Mouse (Mus musculus) CH12.LX (cell line): ENCODE measurements around the gene Ttc23l. TPM values are rescaled to one million over a fixed set of nuclear protein-coding genes. Genes with fewer than 3 reads are reported as not detected.
A peak's percentile ranks its signal among the peaks of the same experiment; 100 is the strongest.

Source experiments
- DNase-seq: peaks from one replicate; pipeline ENCODE4 v3.0.0-alpha.2; 2013; ENCODE audit errors: extremely low read depth
- H3K27ac ChIP-seq: 2 replicates; pipeline ENCODE4 v1.5.1; 2012; ENCODE audit warnings: low read depth, mild to moderate bottlenecking, control low read depth, moderate library complexity; ENCODE audit not compliant: insufficient read depth
- H3K27me3 ChIP-seq: replicated peaks from 2 replicates; pipeline ENCODE3; 2012; ENCODE audit warnings: inconsistent platforms
- H3K36me3 ChIP-seq, 2 experiments: replicated peaks in 1 of 2; 2 replicates each; pipeline versions ENCODE3 to v1.6.1; 2012; ENCODE audit warnings: inconsistent platforms in 1 of 2, low read length in 1 of 2, mild to moderate bottlenecking in 1 of 2, mixed read lengths in 1 of 2, moderate library complexity in 1 of 2; ENCODE audit not compliant: control insufficient read depth in 1 of 2, insufficient read depth in 1 of 2
- H3K4me1 ChIP-seq, 2 experiments: 2 replicates each; pipeline ENCODE4 v1.6.1; 2012; ENCODE audit warnings: inconsistent platforms in 1 of 2, moderate library complexity in 1 of 2; ENCODE audit not compliant: insufficient read depth in 2 of 2, control insufficient read depth in 1 of 2
- H3K4me2 ChIP-seq: 2 replicates; pipeline ENCODE4 v1.6.1; 2012; ENCODE audit warnings: low read depth, mild to moderate bottlenecking, control low read depth; ENCODE audit not compliant: poor library complexity, insufficient read depth, severe bottlenecking
- H3K4me3 ChIP-seq, 3 experiments: fragments of 150-350 bp in 1 of 3; sonication (generic) in 1 of 3; replicated peaks in 1 of 3; 2 replicates each; pipeline versions ENCODE3 to v1.5.1; 2011 to 2012; ENCODE audit warnings: low read depth in 2 of 3, low read length in 2 of 3, mild to moderate bottlenecking in 2 of 3, moderate library complexity in 2 of 3, control low read depth in 1 of 3, improper control_type of control experiment in 1 of 3, inconsistent platforms in 1 of 3, mixed read lengths in 1 of 3; ENCODE audit not compliant: poor library complexity in 1 of 3
- H3K79me2 ChIP-seq: replicated peaks from 2 replicates; pipeline ENCODE4 v1.6.1; 2012; ENCODE audit warnings: mild to moderate bottlenecking, moderate library complexity; ENCODE audit not compliant: control insufficient read depth, poor library complexity, insufficient read depth, severe bottlenecking; ENCODE audit errors: extremely low read depth
- H3K9ac ChIP-seq: 2 replicates; pipeline ENCODE4 v1.6.1; 2012; ENCODE audit warnings: low read depth, mild to moderate bottlenecking, control low read depth, moderate library complexity; ENCODE audit not compliant: insufficient read depth
- H3K9me3 ChIP-seq: replicated peaks from 2 replicates; pipeline ENCODE3; 2012; ENCODE audit warnings: low read length, inconsistent platforms, mixed read lengths
- BHLHE40 ChIP-seq: IDR thresholded peaks from 2 replicates; pipeline ENCODE4 v1.6.1; 2011; ENCODE audit warnings: mild to moderate bottlenecking, low read depth, low read length, improper control_type of control experiment
- CHD1 ChIP-seq: IDR thresholded peaks from 2 replicates; pipeline ENCODE4 v1.6.1; 2012; ENCODE audit warnings: low read depth, low read length, improper control_type of control experiment, inconsistent platforms
- CHD2 ChIP-seq: IDR thresholded peaks from 2 replicates; pipeline ENCODE4 v1.6.1; 2011; ENCODE audit warnings: low read length, improper control_type of control experiment
- CTCF ChIP-seq, 2 experiments: IDR thresholded peaks in 1 of 2; conservative IDR thresholded peaks in 1 of 2; 2 replicates each; pipeline ENCODE4 v1.5.1; 2011 to 2012; ENCODE audit warnings: low read depth in 2 of 2, low read length in 2 of 2, improper control_type of control experiment in 1 of 2, inconsistent platforms in 1 of 2, mild to moderate bottlenecking in 1 of 2, moderate library complexity in 1 of 2
- E2F4 ChIP-seq: IDR thresholded peaks from 2 replicates; pipeline ENCODE4 v1.6.1; 2011; ENCODE audit warnings: low read depth, low read length, improper control_type of control experiment; ENCODE audit not compliant: insufficient replicate concordance
- ELF1 ChIP-seq: IDR thresholded peaks from 2 replicates; pipeline ENCODE4 v1.6.1; 2014; ENCODE audit warnings: low read depth, mild to moderate bottlenecking, inconsistent platforms, low read length, improper control_type of control experiment
- EP300 ChIP-seq: IDR thresholded peaks from 2 replicates; pipeline ENCODE4 v1.6.1; 2011; ENCODE audit warnings: low read length, improper control_type of control experiment
- ETS1 ChIP-seq: conservative IDR thresholded peaks from 2 replicates; pipeline ENCODE4 v1.6.1; 2012; ENCODE audit warnings: low read depth, mild to moderate bottlenecking, inconsistent platforms, low read length, improper control_type of control experiment, moderate library complexity
- GABPA ChIP-seq: IDR thresholded peaks from 2 replicates; pipeline ENCODE4 v1.6.1; 2012; ENCODE audit warnings: low read depth, low read length, improper control_type of control experiment, inconsistent platforms; ENCODE audit not compliant: insufficient replicate concordance
- IRF4 ChIP-seq: IDR thresholded peaks from 2 replicates; pipeline ENCODE4 v1.6.1; 2014; ENCODE audit warnings: low read depth, mild to moderate bottlenecking, inconsistent platforms, low read length, improper control_type of control experiment
- JUN ChIP-seq: IDR thresholded peaks from 2 replicates; pipeline ENCODE4 v1.6.1; 2011; ENCODE audit warnings: low read depth, mild to moderate bottlenecking, low read length, improper control_type of control experiment, moderate library complexity; ENCODE audit not compliant: insufficient read depth
- JUND ChIP-seq: conservative IDR thresholded peaks from 2 replicates; pipeline ENCODE4 v1.6.1; 2011; ENCODE audit warnings: low read depth, low read length, improper control_type of control experiment
- KAT2A ChIP-seq: IDR thresholded peaks from 2 replicates; pipeline ENCODE4 v1.6.1; 2012; ENCODE audit warnings: low read length, improper control_type of control experiment, inconsistent platforms; ENCODE audit not compliant: insufficient replicate concordance
- MAX ChIP-seq: IDR thresholded peaks from 2 replicates; pipeline ENCODE4 v1.6.1; 2011; ENCODE audit warnings: low read length, improper control_type of control experiment
- MEF2A ChIP-seq: IDR thresholded peaks from 2 replicates; pipeline ENCODE4 v1.6.1; 2014; ENCODE audit warnings: low read depth, mild to moderate bottlenecking, inconsistent platforms, low read length, improper control_type of control experiment, borderline replicate concordance
- MXI1 ChIP-seq: IDR thresholded peaks from 2 replicates; pipeline ENCODE4 v1.6.1; 2011; ENCODE audit warnings: mild to moderate bottlenecking, low read depth, low read length, improper control_type of control experiment
- NELFE ChIP-seq: IDR thresholded peaks from 2 replicates; pipeline ENCODE4 v1.6.1; 2011; ENCODE audit warnings: low read depth, low read length, improper control_type of control experiment
- NRF1 ChIP-seq: IDR thresholded peaks from 2 replicates; pipeline ENCODE4 v1.6.1; 2014; ENCODE audit warnings: low read depth, mild to moderate bottlenecking, inconsistent platforms, low read length, improper control_type of control experiment, moderate library complexity
- PAX5 ChIP-seq: IDR thresholded peaks from 2 replicates; pipeline ENCODE4 v1.6.1; 2012; ENCODE audit warnings: low read length, inconsistent platforms, mixed read lengths
- POLR2AphosphoS2 ChIP-seq: IDR thresholded peaks from 2 replicates; pipeline ENCODE4 v1.6.1; 2011; ENCODE audit warnings: low read depth, low read length, improper control_type of control experiment
- RAD21 ChIP-seq: IDR thresholded peaks from 2 replicates; pipeline ENCODE4 v1.6.1; 2011; ENCODE audit warnings: low read depth, mild to moderate bottlenecking, low read length, improper control_type of control experiment, moderate library complexity
- SIN3A ChIP-seq: IDR thresholded peaks from 2 replicates; pipeline ENCODE4 v1.6.1; 2012; ENCODE audit warnings: low read length, improper control_type of control experiment, inconsistent platforms
- SMC3 ChIP-seq: IDR thresholded peaks from 2 replicates; pipeline ENCODE4 v1.6.1; 2011; ENCODE audit warnings: low read depth, low read length, improper control_type of control experiment
- TBP ChIP-seq: conservative IDR thresholded peaks from 2 replicates; pipeline ENCODE4 v1.6.1; 2011; ENCODE audit warnings: low read depth, low read length, improper control_type of control experiment
- TCF12 ChIP-seq: IDR thresholded peaks from 2 replicates; pipeline ENCODE4 v1.6.1; 2014; ENCODE audit warnings: low read depth, mild to moderate bottlenecking, inconsistent platforms, low read length, improper control_type of control experiment
- UBTF ChIP-seq: IDR thresholded peaks from 2 replicates; pipeline ENCODE4 v1.6.1; 2012; ENCODE audit warnings: low read depth, mild to moderate bottlenecking, inconsistent platforms, low read length, improper control_type of control experiment, moderate library complexity
- USF1 ChIP-seq: IDR thresholded peaks from 2 replicates; pipeline ENCODE4 v1.6.1; 2014; ENCODE audit warnings: low read depth, mild to moderate bottlenecking, inconsistent platforms, low read length, improper control_type of control experiment
- USF2 ChIP-seq: conservative IDR thresholded peaks from 2 replicates; pipeline ENCODE4 v1.6.1; 2011; ENCODE audit warnings: low read depth, low read length, improper control_type of control experiment
- ZC3H11A ChIP-seq: IDR thresholded peaks from 2 replicates; pipeline ENCODE4 v1.6.1; 2012; ENCODE audit warnings: low read depth, mild to moderate bottlenecking, inconsistent platforms, low read length, improper control_type of control experiment
- ZMIZ1 ChIP-seq: IDR thresholded peaks from 2 replicates; pipeline ENCODE4 v1.6.1; 2012; ENCODE audit warnings: low read depth, mild to moderate bottlenecking, inconsistent platforms, low read length, improper control_type of control experiment
- ZNF384 ChIP-seq: IDR thresholded peaks from 2 replicates; pipeline ENCODE4 v1.6.1; 2012; ENCODE audit warnings: low read depth, low read length, improper control_type of control experiment, inconsistent platforms
- dilution Hi-C: fragments of 300-500 bp; cut with MboI; formaldehyde crosslinking; loops from 2 replicates; pipeline ENCODE4 v1.14.3; 2020; ENCODE audit warnings: low sequenced_read_pairs; ENCODE audit not compliant: extremely low pct_unique_long_range_greater_than_20kb, extremely low pct_ligation_motif_present
- in situ Hi-C: fragments of 300-500 bp; cut with MboI; formaldehyde crosslinking; loops from 3 replicates; pipeline ENCODE4 v1.14.3; 2019; ENCODE audit warnings: low sequenced_read_pairs, low pct_ligation_motif_present, low pct_unique_long_range_greater_than_20kb, mixed read lengths
- polyA plus RNA-seq: library from polyadenylated mRNA; unstranded; fragments of >175 nt; gene quantifications from 2 replicates; pipeline ENCODE4 v1.2.1, GENCODE M21; 2012; ENCODE audit warnings: low read depth; ENCODE audit not compliant: insufficient read length
- total RNA-seq, 2 experiments: library from RNA; depleted of rRNA; stranded (reverse); fragments of 300-350 nt in 1 of 2; fragments of >200 nt in 1 of 2; gene quantifications; 2 replicates each; pipeline ENCODE4 v1.2.3; 2012 to 2014

Gene Ttc23l
- total and polyA plus RNA-seq, 3 experiments = 0.15 to 0.31 TPM; not detected in 1

DNA sequence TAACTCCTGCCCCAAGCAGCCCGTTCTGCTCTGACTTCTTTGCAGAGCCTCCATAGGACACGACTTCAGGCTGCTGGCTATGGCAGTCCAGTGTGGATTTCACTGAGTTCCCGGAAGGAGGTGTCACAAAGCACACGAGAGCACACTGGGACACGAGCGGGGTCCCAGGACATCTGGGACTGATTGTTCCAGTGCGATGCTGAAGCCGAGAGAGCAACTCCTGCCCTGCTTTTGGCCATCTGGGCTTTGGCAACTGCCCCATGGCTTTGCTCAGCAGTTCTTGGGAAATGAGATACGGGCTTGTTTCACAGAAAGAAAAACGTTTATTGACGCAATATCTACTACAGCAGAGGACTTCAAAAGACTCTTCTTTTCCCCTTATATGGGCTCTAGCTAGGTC is 52.4 kb downstream of the Ttc23l start:
- Histone ChIP-seq H3K79me2 (no peaks in the 10 kb centered on the region), H3K9ac (no peak overlapping the region), H3K4me2 (no peak overlapping the region), H3K36me3 (no peaks in the 10 kb centered on the region), H3K9me3 (no peaks in the 10 kb centered on the region), H3K4me1 (no peaks in the 10 kb centered on the region), H3K4me3 (no peak overlapping the region), H3K27me3 (no peaks in the 10 kb centered on the region), H3K27ac (no peak overlapping the region)
- DNase-seq = no peak
- in situ Hi-C loops (no loop called here), dilution Hi-C loops (no loop called here)
- TF ChIP-seq SIN3A (no peak), PAX5 (no peak), ZNF384 (no peak), CHD1 (no peak), POLR2AphosphoS2 (no peak), UBTF (no peak), ETS1 (no peak), CTCF (conservative IDR thresholded peaks at IDR 0.05 in 1 of 2, IDR thresholded peaks at IDR 0.05 in 1 of 2; ENCODE audit: low read depth in 2 of 2, low read length in 2 of 2) (no peak)

DNA sequence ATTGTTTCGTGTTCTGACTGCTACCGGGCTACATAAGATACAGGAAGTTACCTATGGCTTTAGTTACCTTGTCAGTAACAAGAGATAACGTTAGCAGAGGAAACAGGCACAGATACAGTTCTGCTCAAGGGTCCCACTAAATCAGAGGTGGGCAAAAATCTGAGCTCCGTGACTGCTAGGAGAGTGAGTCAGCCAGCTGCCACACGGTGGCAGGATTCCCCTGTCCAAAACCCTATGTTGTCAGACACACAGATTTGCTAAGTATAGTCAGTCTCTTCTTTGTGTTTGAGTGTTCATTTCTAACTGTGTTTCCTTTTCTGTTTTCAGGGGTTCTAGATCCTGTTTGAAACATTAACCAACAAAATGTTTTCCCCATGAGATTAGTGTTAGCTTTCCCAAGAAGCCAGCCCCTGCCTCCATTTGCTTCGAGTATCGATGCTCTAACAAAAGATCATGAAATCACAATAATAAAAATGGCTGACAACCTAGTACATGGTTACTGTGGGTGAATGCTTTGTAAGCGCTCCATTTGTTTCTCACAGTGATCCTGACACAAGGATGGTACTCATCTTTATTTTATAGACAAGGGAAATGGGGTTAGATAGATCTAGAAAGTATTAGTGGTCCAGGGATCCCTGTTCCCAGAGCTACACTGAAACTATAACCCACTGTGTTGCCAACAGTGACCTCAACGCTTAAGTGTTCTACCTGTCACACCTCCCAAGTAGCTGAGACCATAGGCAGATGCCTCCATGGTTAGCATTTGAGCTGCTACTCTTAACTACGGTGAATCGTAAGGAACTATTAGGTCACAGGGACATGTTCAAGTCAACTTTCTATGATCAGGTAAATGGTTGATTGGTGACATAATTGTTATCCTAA is 57.4 kb downstream of the Ttc23l start:
- Histone ChIP-seq H3K4me2 (no peak overlapping the region), H3K36me3 (peaks cover 4 to 20% of the 10 kb centered on the region in 2 experiments), H3K27me3 (no peaks in the 10 kb centered on the region), H3K9me3 (no peaks in the 10 kb centered on the region), H3K27ac (no peak overlapping the region), H3K79me2 (no peaks in the 10 kb centered on the region), H3K9ac (no peak overlapping the region), H3K4me3 (no peak overlapping the region), H3K4me1 (no peaks in the 10 kb centered on the region)
- dilution Hi-C loops (no loop called here), in situ Hi-C loops (loop anchor here (5.0 kb wide), 1 partner anchor 401 kb away; no protein-coding TSS in a partner anchor)
- DNase-seq = peak; percentile 50
- TF ChIP-seq NRF1 = no peak
- peak; percentile 62 to 88; a peak in 3 of 4 replicates for TF ChIP-seq CTCF (conservative IDR thresholded peaks at IDR 0.05 in 1 of 2, IDR thresholded peaks at IDR 0.05 in 1 of 2; ENCODE audit: low read depth in 2 of 2, low read length in 2 of 2)
- TF ChIP-seq SIN3A = no peak
- TF ChIP-seq MAX = no peak
- no peak for TF ChIP-seq NELFE
- TF ChIP-seq KAT2A = no peak
- peak; percentile 38 for TF ChIP-seq ZC3H11A
- peak; percentile 89 for TF ChIP-seq RAD21
- TF ChIP-seq ETS1 = no peak
- TF ChIP-seq JUND = no peak
- no peak for TF ChIP-seq IRF4
- TF ChIP-seq MXI1 = no peak
- TF ChIP-seq ELF1 = no peak
- no peak for TF ChIP-seq POLR2AphosphoS2
- no peak for TF ChIP-seq BHLHE40
- TF ChIP-seq E2F4 = no peak
- TF ChIP-seq JUN = no peak
- TF ChIP-seq EP300 = no peak
- TF ChIP-seq ZMIZ1 = no peak
- no peak for TF ChIP-seq UBTF
- TF ChIP-seq TBP = no peak
- no peak for TF ChIP-seq PAX5
- TF ChIP-seq USF1 = no peak
- TF ChIP-seq MEF2A = no peak
- no peak for TF ChIP-seq TCF12
- TF ChIP-seq GABPA = no peak
- no peak for TF ChIP-seq CHD2
- TF ChIP-seq SMC3 = peak; percentile 86
- TF ChIP-seq USF2 = no peak
